Mouse (Mus musculus) stomach, postnatal 0 days (tissue): ENCODE results near the gene Fgfr2. TPM values are rescaled to one million over a fixed set of nuclear protein-coding genes. Genes with fewer than 3 reads are reported as not detected.

Experiments
- ATAC-seq: fragments of 200-750 bp; cut with Nextera tagmentation; 2 replicates; pipeline ENCODE4 v1.8.0; 2017; ENCODE audit not compliant: low FRiP score, low TSS enrichment
- DNase-seq: peaks from one replicate; pipeline ENCODE4 v3.0.0-alpha.2; 2016; ENCODE audit warnings: low spot score
- H3K27ac ChIP-seq: fragments of 300-500 bp; sonication (generic); replicated peaks from 2 replicates; pipeline ENCODE4 v1.5.1; 2014; ENCODE audit warnings: mild to moderate bottlenecking, control low read depth
- H3K27me3 ChIP-seq: fragments of 300-500 bp; sonication (generic); 2 replicates; pipeline ENCODE4 v1.6.1; 2014; ENCODE audit warnings: low read length; ENCODE audit not compliant: control insufficient read depth, insufficient read depth
- H3K36me3 ChIP-seq: fragments of 300-500 bp; sonication (generic); 2 replicates; pipeline ENCODE4 v1.6.1; 2014; ENCODE audit warnings: low read length, mixed read lengths; ENCODE audit not compliant: control insufficient read depth, insufficient read depth
- H3K4me1 ChIP-seq: fragments of 300-500 bp; sonication (generic); replicated peaks from 2 replicates; pipeline ENCODE4 v1.6.1; 2014; ENCODE audit warnings: antibody characterized with exemption; ENCODE audit not compliant: control insufficient read depth, insufficient read depth
- H3K4me2 ChIP-seq: fragments of 300-500 bp; sonication (generic); replicated peaks from 2 replicates; pipeline ENCODE4 v1.6.1; 2014; ENCODE audit warnings: low read depth, mild to moderate bottlenecking, control low read depth, moderate library complexity
- H3K4me3 ChIP-seq: fragments of 300-500 bp; sonication (generic); 2 replicates; pipeline ENCODE4 v1.5.1; 2014; ENCODE audit warnings: low read depth, low read length, control low read depth
- H3K9ac ChIP-seq: fragments of 300-500 bp; sonication (generic); 2 replicates; pipeline ENCODE4 v1.6.1; 2014; ENCODE audit warnings: mild to moderate bottlenecking, low read length, control low read depth, mixed read lengths
- H3K9me3 ChIP-seq: fragments of 300-500 bp; sonication (generic); 2 replicates; pipeline ENCODE4 v1.6.1; 2016; ENCODE audit warnings: low read length; ENCODE audit not compliant: control insufficient read depth
- CTCF ChIP-seq: IDR thresholded peaks from 2 replicates; pipeline ENCODE4 v1.5.1; 2016; ENCODE audit warnings: antibody characterized with exemption, low read depth, mild to moderate bottlenecking, moderate library complexity
- EP300 ChIP-seq: optimal IDR thresholded peaks from 2 replicates; pipeline ENCODE3; 2016; ENCODE audit warnings: antibody characterized with exemption
- WGBS: fragments of 180-500 bp; shearing (Covaris S2); extraction: QIAGEN DNeasy Blood & Tissue Kit; methylation state at CpG from one replicate; pipeline ENCODE4 v1.1.7; 2014; 5-methylcytosine and 5-hydroxymethylcytosine counted together
- polyA plus RNA-seq: library from polyadenylated mRNA; unstranded; fragments of >200 nt; fragmentation: Nextera tagmentation; extraction: Ambion mirVana; gene quantifications from 2 replicates; pipeline ENCODE4 v1.2.1, GENCODE M21; 2015

Gene Fgfr2
- polyA plus RNA-seq, 1 experiment from 2014 or later = 60.8 TPM

GRCm38 (mm10) chr7:130964686-130965085, 2158.5 kb downstream of the Fgfr2 start:
- Histone ChIP-seq H3K27me3 (no peaks in the 10 kb centered on the region), H3K27ac (no peak overlapping the region), H3K9me3 (no peaks in the 10 kb centered on the region), H3K4me1 (peaks cover 4% of the 10 kb centered on the region; the same call in 1 of the 2 replicates), H3K36me3 (no peaks in the 10 kb centered on the region), H3K9ac (no peak overlapping the region), H3K4me2 (no peak overlapping the region), H3K4me3 (no peak overlapping the region)
- ATAC-seq = no peak
- peak; percentile 50 for DNase-seq
- 29% methylated on average over 5 of the region's 5 CpGs for WGBS
- TF ChIP-seq CTCF = no peak
- no peak for TF ChIP-seq EP300

GRCm38 (mm10) chr7:130961429-130961828, 2161.7 kb downstream of the Fgfr2 start:
- Histone ChIP-seq H3K27me3 (no peaks in the 10 kb centered on the region), H3K27ac (peak overlapping the region; percentile 45; the same call in 1 of the 2 replicates), H3K9me3 (no peaks in the 10 kb centered on the region), H3K4me3 (no peak overlapping the region), H3K36me3 (no peaks in the 10 kb centered on the region), H3K9ac (no peak overlapping the region), H3K4me2 (no peak overlapping the region), H3K4me1 (peaks cover 4% of the 10 kb centered on the region; the same call in 1 of the 2 replicates)
- TF ChIP-seq CTCF (no peak), EP300 (no peak)
- DNase-seq (no peak), ATAC-seq (no peak)
- WGBS = 66% methylated on average over 6 of the region's 6 CpGs

- H3K4me1 ChIP-seq = peaks cover 4% of the 10 kb centered on the region; the same call in 1 of the 2 replicates
- peak overlapping the region; percentile 53; the same call in 1 of the 2 replicates for H3K27ac ChIP-seq
- peak; percentile 51 for DNase-seq
- no peaks in the 10 kb centered on the region for H3K27me3 ChIP-seq
- TF ChIP-seq EP300 (peak; percentile 67), CTCF (no peak)
- no peaks in the 10 kb centered on the region for H3K9me3 ChIP-seq
- peak; percentile 79; the same call in 1 of the 2 replicates for ATAC-seq
- 22% methylated on average over 7 of the region's 7 CpGs for WGBS
- no peaks in the 10 kb centered on the region for H3K36me3 ChIP-seq
- no peak overlapping the region for H3K9ac ChIP-seq
- no peak overlapping the region for H3K4me3 ChIP-seq
- no peak overlapping the region for H3K4me2 ChIP-seq
These were observed 2163.3 kb downstream of the Fgfr2 start for GRCm38 (mm10) chr7:130959868-130960267.

- H3K9ac ChIP-seq = no peak overlapping the region
- H3K27ac ChIP-seq = no peak overlapping the region
- 76% methylated on average over 7 of the region's 7 CpGs for WGBS
- ATAC-seq = no peak
- peaks cover 4% of the 10 kb centered on the region; the same call in 1 of the 2 replicates for H3K4me1 ChIP-seq
- H3K9me3 ChIP-seq = no peaks in the 10 kb centered on the region
- H3K27me3 ChIP-seq = no peaks in the 10 kb centered on the region
- no peak overlapping the region for H3K4me2 ChIP-seq
- H3K4me3 ChIP-seq = no peak overlapping the region
- no peak for DNase-seq
- H3K36me3 ChIP-seq = no peaks in the 10 kb centered on the region
- no peak for TF ChIP-seq CTCF
- no peak for TF ChIP-seq EP300
These were observed 2164.6 kb downstream of the Fgfr2 start for GRCm38 (mm10) chr7:130958551-130958950.

- DNase-seq = no peak
- Histone ChIP-seq H3K4me2 (no peak overlapping the region), H3K27me3 (no peaks in the 10 kb centered on the region), H3K9ac (no peak overlapping the region), H3K36me3 (no peaks in the 10 kb centered on the region), H3K4me1 (0 out of 2 replicates have a peak, but pooled peaks cover 2% of the 10 kb centered on the region), H3K4me3 (no peak overlapping the region), H3K27ac (no peak overlapping the region), H3K9me3 (no peaks in the 10 kb centered on the region)
- TF ChIP-seq CTCF (no peak), EP300 (no peak)
- 79% methylated on average over 10 of the region's 10 CpGs for WGBS
- no peak for ATAC-seq
These were observed 2169.0 kb downstream of the Fgfr2 start for GRCm38 (mm10) chr7:130954177-130954601.

GRCm38 (mm10) chr7:130953376-130953775, 2169.8 kb downstream of the Fgfr2 start:
- H3K27me3 ChIP-seq = no peaks in the 10 kb centered on the region
- TF ChIP-seq EP300 (no peak), CTCF (no peak)
- WGBS = 85% methylated on average over 10 of the region's 10 CpGs
- H3K4me3 ChIP-seq = no peak overlapping the region
- no peak overlapping the region for H3K27ac ChIP-seq
- ATAC-seq = no peak
- no peaks in the 10 kb centered on the region for H3K9me3 ChIP-seq
- no peaks in the 10 kb centered on the region for H3K36me3 ChIP-seq
- no peak for DNase-seq
- no peak overlapping the region for H3K4me2 ChIP-seq
- no peak overlapping the region for H3K9ac ChIP-seq
- H3K4me1 ChIP-seq = 0 out of 2 replicates have a peak, but pooled peaks cover 2% of the 10 kb centered on the region
